Mouse (Mus musculus) thymus, postnatal 0 days (tissue): ENCODE measurements around the gene Dip2c. TPM values are rescaled to one million over a fixed set of nuclear protein-coding genes. Genes with fewer than 3 reads are reported as not detected.

Source experiments
- DNase-seq: peaks from one replicate; pipeline ENCODE4 v3.0.0-alpha.2; 2015; ENCODE audit warnings: low spot score
- polyA plus RNA-seq: library from polyadenylated mRNA; unstranded; fragments of >200 nt; fragmentation: Nextera tagmentation; extraction: Ambion mirVana; gene quantifications from 2 replicates; pipeline ENCODE4 v1.2.1, GENCODE M21; 2015

Dip2c gene
- polyA plus RNA-seq, 1 experiment from 2014 or later = 2.0 TPM

DNA sequence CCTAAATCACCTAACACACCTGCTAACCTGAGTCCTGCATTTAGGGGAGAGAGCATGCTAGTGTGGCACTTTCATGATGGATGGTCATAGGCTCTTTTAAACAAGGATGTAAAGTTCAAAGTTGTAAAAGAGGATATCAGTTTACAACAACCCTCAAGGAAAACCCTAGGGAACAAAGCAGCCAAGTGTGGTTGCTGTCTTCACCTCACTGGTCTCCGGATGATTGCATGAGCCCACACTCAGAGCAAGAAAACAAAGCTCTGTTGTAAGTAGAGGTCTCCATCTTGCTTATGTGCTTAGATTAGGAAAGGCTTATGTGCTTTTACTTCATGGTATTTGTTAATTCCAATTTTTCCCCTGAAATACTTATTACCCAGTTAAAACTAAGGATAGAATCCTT lies 384.4 kb downstream of the Dip2c start:
- no peak for DNase-seq

DNA sequence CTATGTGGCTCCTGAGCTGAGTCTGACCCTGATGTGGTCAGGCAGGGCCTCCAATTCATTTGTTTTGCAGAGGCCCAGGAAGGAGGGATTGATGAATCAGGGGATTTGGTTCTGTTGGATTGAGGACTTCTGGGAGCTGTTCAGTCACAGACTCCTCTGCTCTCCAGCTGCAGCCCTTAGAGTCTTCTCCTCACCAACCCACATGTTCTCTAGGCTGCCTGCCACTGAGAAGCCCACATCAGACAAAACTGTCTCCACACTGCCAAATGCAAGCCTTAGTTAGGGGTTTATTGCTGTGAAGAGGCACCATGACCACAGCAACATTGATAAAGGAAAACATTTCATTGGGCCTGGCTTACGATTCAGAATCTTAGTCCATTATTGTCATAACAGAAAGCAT lies 387.3 kb downstream of the Dip2c start:
- no peak for DNase-seq

DNA sequence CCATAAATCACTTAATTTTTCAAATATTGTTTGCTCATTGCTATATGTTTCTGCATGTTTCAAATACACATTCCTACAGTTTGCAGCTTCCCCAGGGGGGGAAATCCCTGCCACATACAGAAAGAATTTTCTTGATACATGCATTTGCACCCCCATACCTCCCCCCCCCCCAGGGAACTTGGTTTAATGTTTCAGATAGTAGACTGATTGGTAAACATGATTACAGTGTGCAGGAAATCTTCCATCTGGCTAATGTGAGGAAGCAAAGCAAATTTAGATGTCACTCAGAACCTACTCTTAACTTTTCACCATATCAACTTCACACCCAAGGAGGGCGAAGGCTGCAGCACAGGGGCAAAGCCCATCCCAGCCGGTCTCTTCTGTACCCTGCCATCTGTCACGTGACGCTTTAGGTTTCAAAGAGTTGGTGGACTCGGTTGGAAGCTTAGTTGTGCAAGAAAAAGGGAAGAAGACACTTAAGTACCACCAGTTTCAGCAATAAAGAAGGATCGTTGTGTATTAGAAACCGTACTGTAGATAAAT lies 391.7 kb downstream of the Dip2c start:
- DNase-seq = no peak

DNA sequence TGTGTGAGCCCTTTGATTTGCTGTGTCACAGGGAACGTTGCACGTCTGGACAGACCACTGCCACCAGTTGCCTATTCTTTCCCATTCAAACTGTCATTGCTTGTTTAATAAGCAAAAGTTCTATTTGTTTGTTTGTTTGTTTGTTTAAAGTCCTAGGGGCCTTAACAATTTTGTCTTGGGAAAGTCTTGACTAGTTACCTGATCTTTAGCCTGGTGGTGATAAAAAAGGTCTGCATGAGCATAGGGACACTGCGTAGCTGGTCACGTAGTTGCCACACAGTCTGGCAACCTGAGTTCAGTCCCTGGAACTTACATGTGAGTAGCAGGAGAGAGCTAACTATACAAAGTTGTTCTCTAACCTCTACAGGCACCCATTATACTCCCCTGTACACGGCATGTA lies 392.9 kb downstream of the Dip2c start:
- DNase-seq = no peak

DNA sequence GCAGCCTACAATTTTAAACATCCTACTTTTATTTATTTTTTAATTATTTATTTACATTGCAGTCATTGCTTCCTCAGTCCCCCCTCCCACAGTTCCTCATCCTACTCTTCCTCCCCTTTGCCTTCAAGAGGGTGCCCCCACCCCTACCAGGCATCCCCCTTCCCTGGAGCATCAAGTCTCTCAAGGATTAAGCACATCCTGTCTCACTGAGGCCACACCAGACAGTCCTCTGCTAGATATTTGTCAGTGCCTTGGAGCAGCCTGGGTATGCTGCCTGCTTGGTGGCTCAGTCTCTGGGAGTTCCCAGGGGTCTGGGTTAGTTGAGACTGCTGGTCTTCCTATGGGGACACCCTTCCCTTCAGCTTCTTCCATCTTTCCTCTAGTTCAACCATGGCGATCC lies 397.8 kb downstream of the Dip2c start:
- no peak for DNase-seq

DNA sequence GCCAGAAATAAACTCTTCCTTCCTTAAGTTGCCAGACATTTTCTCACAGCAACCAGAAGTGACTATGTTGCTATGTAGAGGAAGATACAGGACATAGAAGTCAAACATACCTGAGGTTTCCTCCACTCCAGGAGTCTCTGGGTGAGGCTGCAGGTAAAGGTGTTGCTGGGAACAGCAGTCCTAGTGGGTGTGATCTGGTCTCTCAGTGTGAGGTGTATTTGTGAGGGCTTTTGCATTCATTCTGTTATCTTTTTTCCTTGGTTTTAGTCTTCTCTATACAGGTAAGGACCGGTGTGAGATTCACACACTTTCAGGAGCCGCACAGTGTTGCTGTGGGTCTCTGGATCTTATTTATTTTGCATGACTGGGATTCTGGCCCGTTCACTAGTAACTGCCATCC lies 405.2 kb downstream of the Dip2c start:
- DNase-seq = no peak

DNA sequence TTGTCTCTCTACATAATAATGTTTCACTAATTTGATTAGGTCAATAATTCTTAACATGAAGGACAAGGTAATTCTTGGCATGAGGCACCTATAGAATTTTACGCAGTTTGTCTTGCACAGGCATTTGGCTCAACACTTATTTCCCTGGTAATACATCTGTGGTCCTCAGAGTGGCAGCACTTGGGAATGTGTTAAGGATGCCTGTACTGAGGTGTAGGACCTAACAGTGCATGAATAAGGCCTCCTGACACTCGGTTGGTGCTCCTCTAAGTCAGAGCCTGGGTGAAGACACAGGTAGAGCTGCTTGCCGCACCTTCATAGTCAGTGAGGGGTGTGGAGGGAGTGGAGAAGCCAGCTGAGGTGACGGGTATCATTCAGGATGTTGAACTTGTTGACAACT lies 407.0 kb downstream of the Dip2c start:
- DNase-seq = no peak

DNA sequence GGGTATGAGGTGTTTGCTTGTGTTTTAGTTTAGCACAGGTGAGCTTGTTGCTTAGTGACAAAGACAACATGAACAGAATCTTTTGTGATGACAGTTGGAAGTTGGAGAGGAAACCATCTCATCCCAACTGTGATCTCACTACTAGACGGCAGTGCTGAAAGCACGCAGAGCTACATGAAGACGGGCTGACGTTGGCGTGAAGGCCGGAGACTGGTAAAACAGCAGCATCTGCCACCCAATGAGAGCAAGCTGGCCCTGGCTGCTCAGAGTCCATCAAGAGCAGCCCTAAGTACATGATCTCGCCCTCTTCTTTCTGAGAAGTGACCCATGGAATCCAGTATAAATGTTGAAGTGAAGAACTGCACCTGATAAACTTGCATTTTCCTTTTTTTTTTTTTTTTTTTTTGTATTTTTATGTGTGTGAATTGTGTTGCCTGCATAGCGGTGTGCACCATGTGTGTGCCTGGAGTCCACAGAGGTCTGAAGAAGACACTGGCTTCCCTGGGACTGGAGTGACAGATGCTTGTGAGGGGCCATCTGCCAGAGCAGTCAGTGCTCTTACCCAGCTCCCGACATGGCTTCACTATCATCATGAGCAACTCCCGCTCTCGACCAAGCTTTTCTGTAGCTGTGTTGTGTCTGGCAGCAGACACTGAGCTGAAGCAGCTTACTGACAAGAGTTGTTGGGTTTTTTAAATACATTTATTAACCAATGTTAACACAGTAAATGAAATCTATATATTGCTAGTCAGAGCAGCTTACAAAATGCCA lies 408.0 kb downstream of the Dip2c start:
- no peak for DNase-seq

DNA sequence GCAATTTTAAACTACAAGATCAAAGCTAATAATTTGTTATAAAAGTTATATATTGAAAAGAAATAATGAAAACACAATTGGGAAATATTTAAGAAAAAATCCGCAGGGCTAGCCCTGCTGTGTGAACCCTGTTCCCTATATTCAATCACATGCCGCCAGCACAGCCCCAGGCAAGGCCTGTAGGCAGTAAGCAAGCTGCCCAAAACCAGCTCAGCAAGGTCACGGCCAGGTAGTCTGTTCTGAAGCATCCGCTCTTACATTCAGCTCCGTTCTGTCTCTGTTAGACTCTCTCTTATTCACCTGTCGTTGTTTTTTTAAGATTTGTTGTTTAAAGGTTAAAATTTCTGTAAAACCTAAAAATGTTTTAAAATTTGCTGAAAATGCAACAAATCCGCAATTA lies 409.9 kb downstream of the Dip2c start:
- no peak for DNase-seq

DNA sequence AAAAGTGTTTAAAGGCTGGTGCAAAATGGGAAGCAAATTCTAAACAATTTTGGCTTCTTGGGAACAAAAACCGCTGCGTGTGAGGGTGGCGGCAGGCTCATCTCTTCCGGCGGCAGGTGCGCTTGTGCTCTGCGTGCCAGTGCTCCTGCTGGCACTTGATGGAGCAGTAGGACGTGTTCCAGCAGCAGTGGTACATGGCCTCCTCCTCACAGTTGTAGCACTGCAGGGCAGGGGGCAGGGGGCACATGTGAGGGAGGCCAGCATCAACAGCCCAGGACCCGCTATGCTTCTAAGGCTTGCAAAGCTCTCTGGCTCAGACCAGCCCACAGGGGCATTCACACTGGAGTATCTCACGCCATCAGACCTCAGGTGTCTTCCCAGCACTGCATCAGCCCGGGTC lies 410.4 kb downstream of the Dip2c start:
- no peak for DNase-seq

DNA sequence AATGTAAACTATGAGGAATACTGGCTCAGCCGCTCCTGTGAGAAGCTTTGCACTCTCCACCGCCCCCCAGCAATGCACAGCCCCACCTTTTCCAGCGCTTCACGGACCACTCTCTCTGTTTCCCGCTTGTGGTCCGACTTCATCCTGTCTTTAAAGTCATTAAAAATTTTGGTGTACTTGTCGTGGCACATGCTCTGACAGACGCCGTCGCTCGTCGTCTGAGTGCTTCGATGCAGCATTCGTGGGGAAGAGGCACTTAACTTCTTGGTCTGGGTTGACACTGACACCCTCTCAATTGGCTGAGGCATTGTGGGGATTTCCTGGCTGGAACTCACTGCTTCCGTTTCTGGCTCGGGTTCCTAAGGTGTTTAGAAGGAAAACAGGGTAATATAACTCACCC lies 413.0 kb downstream of the Dip2c start:
- no peak for DNase-seq

DNA sequence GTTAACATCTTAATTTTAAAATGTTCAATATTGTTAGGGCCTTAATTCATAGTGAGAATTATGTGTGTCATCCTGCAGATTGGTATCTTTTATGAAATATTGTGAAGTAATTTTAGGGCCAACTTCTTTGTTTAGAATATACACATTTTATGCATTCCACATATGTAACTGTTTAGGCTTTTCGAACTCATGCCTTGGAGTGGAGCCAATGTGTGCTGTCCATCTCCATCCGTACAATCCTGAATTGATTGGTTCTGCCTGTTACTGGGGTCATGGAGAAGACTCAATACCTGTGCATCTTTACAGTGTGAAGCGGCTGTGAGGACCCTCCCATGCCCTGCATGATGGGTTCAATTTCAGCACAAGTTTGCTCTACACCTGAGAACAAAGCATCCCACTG lies 416.5 kb downstream of the Dip2c start:
- no peak for DNase-seq

DNA sequence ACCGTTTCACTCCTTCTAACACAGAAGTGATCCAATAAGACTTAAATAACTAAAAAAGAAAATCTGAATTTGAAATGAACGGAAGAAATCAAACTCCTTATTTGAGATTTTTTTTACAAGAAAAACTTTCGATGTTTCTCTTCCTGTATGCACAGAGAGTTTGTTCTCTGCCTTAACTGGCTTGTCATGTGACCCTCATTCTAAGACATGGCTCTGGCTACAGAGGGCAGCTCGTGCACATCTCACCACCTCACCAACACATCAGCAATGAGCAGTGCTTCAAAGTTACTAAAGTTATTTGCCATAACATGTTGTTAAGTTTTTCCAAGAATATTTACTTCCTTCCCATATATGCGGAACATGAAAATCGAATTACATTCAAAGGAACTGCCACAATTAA lies 418.3 kb downstream of the Dip2c start:
- no peak for DNase-seq

DNA sequence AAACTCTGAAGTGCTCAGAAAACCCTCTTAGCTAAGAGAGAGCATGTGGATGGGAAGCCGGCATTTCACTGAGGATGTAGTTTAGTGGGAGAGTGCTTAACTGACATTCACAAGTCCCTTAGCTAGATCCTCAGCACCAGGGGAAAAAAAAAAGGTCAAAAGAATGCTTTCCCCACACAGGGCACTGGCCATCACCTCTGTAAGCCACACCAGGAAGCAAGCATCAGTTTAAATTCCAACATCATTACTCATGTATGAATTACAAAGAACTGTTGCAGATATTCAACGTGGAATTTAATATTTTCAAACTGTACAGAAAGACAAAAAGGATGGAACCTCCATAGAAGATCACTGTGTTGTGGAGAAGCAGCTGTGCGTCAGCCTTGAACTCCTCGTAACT lies 419.1 kb downstream of the Dip2c start:
- no peak for DNase-seq

DNA sequence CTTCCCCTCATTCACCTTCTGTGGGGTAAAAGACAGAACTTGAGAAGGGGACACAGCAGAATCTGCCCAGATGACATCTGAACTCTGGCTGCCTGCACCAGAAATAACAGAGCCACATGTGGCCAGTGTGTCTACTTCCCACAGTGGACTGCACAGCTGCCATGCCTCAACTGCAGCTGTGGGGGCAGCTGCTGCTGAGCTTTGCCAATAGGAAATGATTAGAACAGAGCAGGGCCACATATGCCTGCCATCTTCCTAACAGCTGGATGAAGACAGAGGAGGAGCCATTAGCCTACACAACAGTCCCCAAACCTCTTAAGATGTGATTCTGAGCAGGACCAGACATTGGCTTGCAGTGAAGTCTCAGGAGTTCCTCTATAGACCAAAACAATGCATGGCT lies 419.5 kb downstream of the Dip2c start:
- DNase-seq = no peak

DNA sequence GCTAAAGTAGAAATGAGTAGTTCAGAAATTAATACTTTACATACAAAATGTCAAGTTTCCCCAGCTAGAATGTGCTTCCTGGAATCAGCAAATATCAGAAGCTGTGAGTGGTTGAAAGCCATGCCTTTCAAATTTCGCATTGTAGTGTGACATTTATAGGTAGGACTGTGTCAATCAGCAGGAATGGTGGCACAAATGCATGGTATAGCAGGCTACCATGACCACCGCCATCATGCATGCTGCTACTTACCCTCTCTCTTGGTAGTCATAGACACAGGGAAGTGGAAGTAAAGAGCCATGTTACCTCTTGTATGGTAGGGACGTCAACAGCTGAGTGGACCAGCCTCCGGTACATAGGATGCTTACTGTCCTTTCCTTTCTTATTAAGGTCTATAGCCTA lies 421.0 kb downstream of the Dip2c start:
- no peak for DNase-seq

DNA sequence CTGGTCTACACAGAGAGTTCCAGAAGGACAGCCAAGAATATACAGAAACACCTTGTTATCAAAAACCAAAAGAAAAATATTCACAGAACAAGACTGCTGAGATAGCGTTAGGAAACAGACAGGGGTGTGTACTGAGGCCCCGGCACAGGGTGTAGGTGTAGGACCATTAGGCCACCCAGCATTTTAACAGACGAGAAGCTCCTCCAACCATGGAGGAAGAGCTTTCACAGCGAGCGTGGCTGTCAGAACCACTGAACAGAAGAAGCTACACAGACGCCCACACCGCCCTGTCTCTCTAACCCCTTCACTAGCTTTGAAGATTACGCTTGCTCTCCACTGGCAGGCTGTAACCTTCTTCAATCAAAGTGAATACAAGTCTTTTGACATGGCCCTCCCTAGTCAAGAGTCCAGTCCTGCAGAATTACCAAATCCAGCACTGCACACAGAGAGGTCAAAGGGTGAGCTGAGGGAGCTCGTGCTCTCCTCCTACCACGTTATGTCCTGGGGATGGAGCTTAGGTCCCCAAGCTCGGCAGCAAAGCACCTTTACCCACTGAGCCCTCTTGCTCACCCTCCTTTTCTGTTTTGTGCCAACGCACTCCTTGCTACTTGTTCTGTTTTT lies 426.4 kb downstream of the Dip2c start:
- no peak for DNase-seq

DNA sequence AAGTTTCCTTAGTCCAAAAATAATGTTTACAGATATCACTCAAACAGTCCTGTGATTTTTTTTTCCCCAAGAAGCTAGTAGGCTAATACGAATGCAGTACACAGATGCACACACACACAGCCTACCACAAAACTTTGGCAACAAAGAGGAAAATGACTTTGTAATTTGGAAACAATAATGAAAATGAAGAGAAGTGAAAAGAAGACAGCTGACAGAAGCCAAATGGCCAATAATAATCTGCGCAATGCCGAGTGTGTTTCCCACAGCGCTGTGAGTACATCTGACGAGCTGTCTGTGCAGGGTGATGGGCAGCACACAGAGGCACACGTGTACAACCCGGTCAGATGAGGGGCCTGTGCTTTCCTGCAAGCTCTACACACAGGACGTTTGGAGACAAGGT lies 430.4 kb downstream of the Dip2c start:
- DNase-seq = no peak

DNA sequence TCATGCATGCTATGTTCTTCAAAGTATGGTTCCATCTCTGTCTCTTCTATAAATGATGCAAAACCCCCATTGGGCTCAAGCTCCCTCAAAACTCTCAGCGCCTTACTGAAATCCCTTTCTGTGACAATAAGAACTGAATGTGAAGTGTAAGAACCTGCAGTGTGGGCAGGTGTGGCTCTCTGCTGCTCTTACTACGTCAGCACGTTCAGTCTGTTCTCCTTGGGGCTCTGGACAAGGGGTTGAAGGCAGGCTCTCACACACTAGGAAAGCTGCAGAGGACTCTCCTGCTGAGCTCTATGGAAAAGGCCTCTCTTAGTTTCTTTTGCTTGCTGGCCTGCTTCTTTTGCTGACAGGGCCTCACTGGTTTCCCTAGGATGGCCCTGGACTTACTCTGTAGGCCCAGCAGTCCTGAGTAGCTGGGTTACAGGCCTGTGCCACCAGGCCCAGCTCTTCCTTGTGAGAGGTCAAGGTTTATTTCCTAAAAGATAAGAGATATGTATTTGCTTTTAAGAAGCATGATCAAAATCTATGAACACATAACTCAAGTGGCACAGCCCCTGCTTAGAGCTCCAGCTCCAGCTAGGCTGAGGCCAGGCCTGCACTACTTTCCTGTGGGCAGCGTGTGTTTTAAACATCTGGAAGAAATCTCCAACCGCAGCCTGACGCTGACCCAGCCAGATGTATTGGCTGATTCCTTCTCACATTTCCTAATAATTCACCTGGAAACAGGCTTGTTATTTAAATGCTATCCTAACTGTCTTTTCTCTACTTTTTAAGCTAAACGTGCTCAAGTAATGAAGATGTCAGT lies 432.3 kb downstream of the Dip2c start:
- DNase-seq = no peak

DNA sequence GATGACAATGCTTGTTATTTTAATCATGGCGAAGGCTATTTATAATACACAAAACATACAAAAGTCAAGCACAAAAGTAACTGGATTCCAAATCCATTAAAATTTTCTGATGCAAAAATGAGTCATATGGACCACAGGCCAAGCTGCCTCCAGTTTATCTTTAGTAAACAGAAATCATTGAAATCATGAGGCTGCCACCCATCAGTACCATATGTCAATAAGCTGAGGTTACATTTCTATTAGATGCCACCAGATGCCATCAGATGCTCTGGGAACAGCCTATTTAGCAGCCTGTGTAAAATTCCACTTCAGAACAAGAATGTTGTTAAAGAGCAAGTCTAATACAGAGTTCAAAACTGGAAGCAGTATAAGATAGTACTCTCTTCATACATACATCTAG lies 436.1 kb downstream of the Dip2c start:
- DNase-seq = no peak

DNA sequence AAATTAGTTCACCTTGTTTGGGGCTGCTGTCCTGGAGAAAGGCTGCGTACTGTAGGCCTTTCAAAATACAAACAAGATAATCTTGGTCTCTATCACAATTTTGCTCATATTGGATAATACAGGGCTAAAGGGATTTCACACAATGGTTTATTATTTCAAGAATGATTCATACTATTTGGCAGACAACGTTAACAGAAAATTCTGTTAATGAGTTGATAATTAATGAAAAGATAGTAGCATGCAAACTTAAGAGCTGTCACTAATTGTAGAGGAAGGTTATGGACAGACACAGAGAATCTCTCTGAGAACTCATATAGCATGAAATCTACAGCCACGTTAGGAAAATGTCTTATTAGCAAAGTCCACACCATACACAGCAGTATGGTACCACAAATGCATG lies 436.6 kb downstream of the Dip2c start:
- DNase-seq = no peak

DNA sequence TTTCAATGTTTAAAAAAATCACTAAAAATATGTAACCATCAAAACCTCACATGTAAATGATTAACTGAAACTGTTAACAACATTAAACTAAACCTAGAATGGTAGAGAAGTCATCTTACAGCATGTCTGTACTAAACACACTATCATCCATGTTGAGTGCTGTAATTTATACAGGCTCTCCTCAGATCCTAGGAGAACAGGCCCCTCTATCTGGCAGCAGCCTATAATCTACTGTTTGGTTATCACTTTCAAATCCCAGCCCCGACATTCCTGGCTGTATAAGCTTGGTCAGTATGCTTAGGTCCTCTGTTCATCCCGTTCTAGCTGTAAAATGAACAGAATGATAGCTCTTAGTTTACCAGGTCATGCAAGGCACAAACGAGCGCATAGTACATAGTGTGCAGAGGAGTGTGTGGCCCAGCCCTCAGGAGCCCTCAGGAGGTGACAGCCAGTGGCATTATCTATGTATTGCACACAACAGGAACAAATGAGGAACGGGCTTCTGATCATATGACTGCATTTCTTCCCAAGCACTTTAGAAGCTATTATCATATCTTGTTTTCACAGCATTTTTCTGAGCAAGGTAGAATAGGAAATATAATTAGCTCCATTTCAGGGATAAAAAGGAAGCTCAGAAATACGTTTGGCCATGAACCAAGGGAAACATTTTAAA lies 437.3 kb downstream of the Dip2c start:
- DNase-seq = no peak
